Mouse (Mus musculus) kidney, embryonic 16.5 days (tissue): ENCODE measurements around the gene Spred1. TPM values are rescaled to one million over a fixed set of nuclear protein-coding genes. Genes with fewer than 3 reads are reported as not detected.
A peak's percentile ranks its signal among the peaks of the same experiment; 100 is the strongest.

Source experiments
- ATAC-seq: fragments of 200-750 bp; cut with Nextera tagmentation; 2 replicates; pipeline ENCODE4 v1.8.0; 2017; ENCODE audit warnings: moderate TSS enrichment; ENCODE audit not compliant: low FRiP score, low TSS enrichment
- H3K27ac ChIP-seq: fragments of 300-500 bp; sonication (generic); 2 replicates; pipeline ENCODE4 v1.5.1; 2014; ENCODE audit warnings: low read length
- H3K27me3 ChIP-seq: fragments of 300-500 bp; sonication (generic); 2 replicates; pipeline ENCODE4 v1.6.1; 2014; ENCODE audit warnings: low read length, control low read depth, mixed read lengths; ENCODE audit not compliant: insufficient read depth
- H3K36me3 ChIP-seq: fragments of 300-500 bp; sonication (generic); 2 replicates; pipeline ENCODE4 v1.6.1; 2014; ENCODE audit warnings: low read length, control low read depth, mixed read lengths; ENCODE audit not compliant: insufficient read depth
- H3K4me1 ChIP-seq: fragments of 300-500 bp; sonication (generic); 2 replicates; pipeline ENCODE4 v1.6.1; 2014; ENCODE audit warnings: low read length, control low read depth, mixed read lengths; ENCODE audit not compliant: insufficient read depth
- H3K4me2 ChIP-seq: fragments of 300-500 bp; sonication (generic); replicated peaks from 2 replicates; pipeline ENCODE4 v1.6.1; 2014; ENCODE audit warnings: low read depth, low read length
- H3K4me3 ChIP-seq: fragments of 300-500 bp; sonication (generic); 2 replicates; pipeline ENCODE4 v1.5.1; 2014; ENCODE audit warnings: mild to moderate bottlenecking, low read length
- H3K9ac ChIP-seq: fragments of 300-500 bp; sonication (generic); replicated peaks from 2 replicates; pipeline ENCODE4 v1.6.1; 2014; ENCODE audit warnings: low read length
- H3K9me3 ChIP-seq: fragments of 300-500 bp; sonication (generic); 2 replicates; pipeline ENCODE4 v1.6.1; 2016; ENCODE audit warnings: low read length, control low read depth
- WGBS: fragments of 180-500 bp; shearing (Covaris S2); extraction: QIAGEN DNeasy Blood & Tissue Kit; methylation state at CpG from one replicate; pipeline ENCODE4 v1.1.7; 2014; 5-methylcytosine and 5-hydroxymethylcytosine counted together
- polyA plus RNA-seq: library from polyadenylated mRNA; unstranded; fragments of >200 nt; fragmentation: Nextera tagmentation; extraction: Ambion mirVana; gene quantifications from 2 replicates; pipeline ENCODE4 v1.2.1, GENCODE M21; 2015

Gene Spred1
- polyA plus RNA-seq, 1 experiment from 2014 or later: 7.7 TPM

DNA sequence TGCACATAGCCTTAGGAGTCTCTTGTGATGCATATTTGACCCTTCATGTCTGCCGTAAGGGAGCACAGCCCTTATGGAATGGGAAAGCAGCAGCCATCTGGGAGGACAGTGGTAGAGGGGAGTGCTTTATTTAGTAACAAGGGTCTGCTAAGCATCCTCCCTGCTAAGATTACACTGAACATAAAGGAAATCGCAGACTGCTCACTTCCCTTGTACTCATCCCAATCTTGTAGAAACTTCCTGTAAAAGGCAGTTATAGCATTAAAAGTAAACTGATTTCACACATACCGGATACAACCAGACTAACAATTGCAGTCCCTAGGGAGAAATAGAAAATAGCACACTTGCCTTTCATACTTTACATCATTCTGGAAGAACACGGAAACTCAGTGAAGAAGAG is 7.4 kb upstream of the Spred1 start:
- H3K36me3 ChIP-seq: no peaks in the 10 kb centered on the region
- H3K4me1 ChIP-seq: peaks cover 16% of the 10 kb centered on the region
- H3K27ac ChIP-seq: peak overlapping the region; percentile 6
- no peak overlapping the region for H3K9ac ChIP-seq
- peak overlapping the region; percentile 16; the same call in 1 of the 2 replicates for H3K4me2 ChIP-seq
- H3K9me3 ChIP-seq: no peaks in the 10 kb centered on the region
- peak; percentile 74 for ATAC-seq
- H3K4me3 ChIP-seq: no peak overlapping the region
- no peaks in the 10 kb centered on the region for H3K27me3 ChIP-seq
- WGBS: 29% methylated on average over 4 of the region's 4 CpGs

GRCm38 (mm10) chr2:117118516-117118915 is 2.7 kb upstream of the Spred1 start:
- Histone ChIP-seq H3K9ac (no peak overlapping the region), H3K36me3 (no peaks in the 10 kb centered on the region), H3K4me3 (no peak overlapping the region), H3K27ac (no peak overlapping the region), H3K4me2 (no peak overlapping the region), H3K27me3 (no peaks in the 10 kb centered on the region), H3K9me3 (no peaks in the 10 kb centered on the region), H3K4me1 (peaks cover 18% of the 10 kb centered on the region)
- no peak for ATAC-seq
- WGBS: 57% methylated on average over 2 of the region's 2 CpGs

DNA sequence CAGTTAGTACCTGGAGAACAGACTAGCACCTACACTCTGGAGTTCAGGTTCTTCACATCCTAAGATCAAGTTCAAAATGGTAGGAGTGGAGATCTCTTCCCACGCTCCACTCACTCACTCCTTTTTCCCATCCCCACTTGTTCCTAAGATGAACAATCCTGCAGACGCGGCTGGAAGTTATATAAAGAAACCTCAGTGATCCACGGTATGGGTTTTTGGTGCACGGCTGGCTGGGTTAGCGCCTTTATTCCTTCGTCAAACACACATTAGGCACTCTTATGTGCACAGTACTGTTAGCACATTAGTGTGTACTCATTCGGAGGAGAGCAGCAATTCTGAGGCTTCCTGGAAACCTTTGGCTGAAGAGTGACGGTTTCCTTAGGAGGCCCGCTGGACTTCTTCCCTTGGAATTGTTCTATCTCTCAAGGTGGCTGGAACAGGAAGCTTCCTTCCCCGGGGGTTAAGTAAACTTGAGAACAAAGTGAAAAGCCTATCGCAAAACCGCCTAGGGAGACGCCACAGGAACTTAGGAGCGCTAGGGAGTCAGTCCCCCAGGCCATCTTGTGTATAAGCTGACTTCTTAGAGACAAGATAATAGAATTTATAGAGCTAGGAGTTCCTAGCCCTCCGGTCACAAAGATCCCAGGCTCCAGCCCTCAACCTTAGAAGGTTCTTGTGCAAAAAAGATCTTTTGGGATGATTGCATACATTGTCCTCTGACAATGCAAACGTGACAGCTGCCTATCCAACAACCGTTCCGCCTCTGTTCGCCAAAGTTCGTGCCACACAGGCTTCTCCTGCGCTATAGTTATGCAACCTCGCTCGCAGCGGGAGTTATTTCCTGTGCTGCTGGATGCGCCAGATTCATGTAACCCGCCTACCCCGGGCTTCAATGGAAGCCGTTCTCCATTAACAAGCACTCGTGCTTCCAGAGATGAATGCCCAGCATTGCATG is 1.6 kb upstream of the Spred1 start:
- WGBS: 5% methylated on average over 30 of the region's 30 CpGs
- Histone ChIP-seq H3K4me1 (peaks cover 14% of the 10 kb centered on the region), H3K27me3 (no peaks in the 10 kb centered on the region), H3K4me3 (peak overlapping the region; percentile 85), H3K4me2 (peak overlapping the region; percentile 63), H3K27ac (peak overlapping the region; percentile 100), H3K36me3 (no peaks in the 10 kb centered on the region), H3K9me3 (no peaks in the 10 kb centered on the region), H3K9ac (peak overlapping the region; percentile 99)
- ATAC-seq: peak; percentile 53; the same call in 1 of the 2 replicates

DNA sequence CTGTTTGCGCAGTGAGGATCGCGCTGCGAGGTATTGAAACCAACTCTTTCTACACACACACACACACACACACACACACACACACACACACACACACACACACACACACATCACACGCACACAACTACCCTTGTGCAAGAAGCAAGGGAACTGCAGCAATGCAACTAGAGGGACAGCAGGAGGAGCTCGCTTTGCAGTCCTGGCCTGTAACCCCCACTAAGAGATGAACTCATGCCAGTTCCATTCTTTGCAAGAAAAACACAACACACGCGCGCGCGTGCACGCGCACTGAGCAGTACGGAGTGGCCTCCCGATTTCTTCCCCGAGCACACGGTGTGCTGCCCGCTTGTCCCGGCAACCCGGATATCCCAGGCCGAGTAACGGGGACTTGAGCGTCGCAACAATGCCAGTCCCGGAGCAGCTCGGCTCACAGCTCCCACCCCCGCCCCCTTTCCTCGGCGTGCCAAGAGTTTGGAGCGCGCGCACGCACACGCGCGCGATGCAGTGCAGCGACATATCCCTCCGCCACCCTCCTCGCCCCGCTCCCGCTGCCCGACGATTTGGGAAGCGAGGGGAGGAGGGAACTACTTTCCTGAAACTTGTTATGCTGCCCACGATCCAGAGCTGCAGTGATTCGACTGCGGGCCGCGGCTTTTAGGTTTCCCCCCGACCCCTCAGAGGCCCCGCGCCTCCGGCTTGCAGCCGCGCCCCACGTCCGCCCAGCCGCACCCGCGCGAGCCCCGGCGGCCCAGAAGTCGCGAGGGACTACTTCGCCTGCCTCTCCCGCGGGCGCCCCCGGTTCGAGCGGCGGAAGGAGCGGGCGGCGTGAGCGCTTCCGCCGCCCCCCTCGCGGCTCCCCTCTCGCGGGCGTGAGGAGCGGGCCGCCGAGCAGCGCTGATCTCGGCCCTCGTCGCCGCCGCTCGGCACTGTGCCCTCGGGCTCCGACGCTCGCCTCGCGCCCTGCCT is 645 bp upstream of the Spred1 start:
- peak overlapping the region; percentile 63 for H3K4me2 ChIP-seq
- H3K27ac ChIP-seq: peak overlapping the region; percentile 100
- peak; percentile 85 for ATAC-seq
- H3K9ac ChIP-seq: peak overlapping the region; percentile 99
- peaks cover 15% of the 10 kb centered on the region for H3K4me1 ChIP-seq
- under 1% methylated on average over 87 of the region's 101 CpGs for WGBS
- no peaks in the 10 kb centered on the region for H3K9me3 ChIP-seq
- H3K4me3 ChIP-seq: peak overlapping the region; percentile 85
- no peaks in the 10 kb centered on the region for H3K36me3 ChIP-seq
- H3K27me3 ChIP-seq: no peaks in the 10 kb centered on the region

DNA sequence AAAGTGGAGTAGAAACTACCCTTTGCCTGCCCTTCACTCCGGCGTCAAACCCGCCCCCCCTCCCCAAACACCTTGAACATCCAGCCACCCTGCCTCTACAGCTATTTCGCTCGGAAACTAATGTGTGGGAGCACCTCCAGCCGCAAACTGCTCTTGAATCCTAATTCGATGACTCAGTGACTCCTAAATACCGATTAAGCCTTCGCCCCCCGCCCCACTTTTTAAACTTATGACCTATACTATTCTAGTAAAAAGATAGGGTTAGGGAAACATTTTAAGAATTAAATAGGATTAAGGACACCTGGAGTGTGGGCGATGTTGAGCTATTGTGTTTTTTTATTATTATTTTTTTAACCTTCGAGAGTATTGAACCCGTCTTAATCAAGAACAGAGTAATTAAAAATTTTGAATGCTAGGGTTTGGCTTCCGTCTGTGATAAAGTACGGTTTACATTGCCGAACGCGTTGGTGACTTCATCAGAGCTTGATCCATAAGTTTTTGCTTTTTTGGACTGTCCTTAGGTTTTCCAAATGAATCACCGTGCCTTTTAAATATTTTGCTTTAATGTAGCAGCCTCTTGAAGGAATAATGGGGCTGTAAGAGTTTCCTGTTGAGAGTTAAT is 921 bp downstream of the Spred1 start:
- Histone ChIP-seq H3K27me3 (no peaks in the 10 kb centered on the region), H3K36me3 (no peaks in the 10 kb centered on the region), H3K4me3 (peak overlapping the region; percentile 85), H3K4me1 (peaks cover 15% of the 10 kb centered on the region), H3K27ac (peak overlapping the region; percentile 100), H3K9me3 (no peaks in the 10 kb centered on the region), H3K9ac (peak overlapping the region; percentile 99), H3K4me2 (peak overlapping the region; percentile 63)
- ATAC-seq: no peak
- WGBS: under 1% methylated on average over 19 of the region's 19 CpGs

DNA sequence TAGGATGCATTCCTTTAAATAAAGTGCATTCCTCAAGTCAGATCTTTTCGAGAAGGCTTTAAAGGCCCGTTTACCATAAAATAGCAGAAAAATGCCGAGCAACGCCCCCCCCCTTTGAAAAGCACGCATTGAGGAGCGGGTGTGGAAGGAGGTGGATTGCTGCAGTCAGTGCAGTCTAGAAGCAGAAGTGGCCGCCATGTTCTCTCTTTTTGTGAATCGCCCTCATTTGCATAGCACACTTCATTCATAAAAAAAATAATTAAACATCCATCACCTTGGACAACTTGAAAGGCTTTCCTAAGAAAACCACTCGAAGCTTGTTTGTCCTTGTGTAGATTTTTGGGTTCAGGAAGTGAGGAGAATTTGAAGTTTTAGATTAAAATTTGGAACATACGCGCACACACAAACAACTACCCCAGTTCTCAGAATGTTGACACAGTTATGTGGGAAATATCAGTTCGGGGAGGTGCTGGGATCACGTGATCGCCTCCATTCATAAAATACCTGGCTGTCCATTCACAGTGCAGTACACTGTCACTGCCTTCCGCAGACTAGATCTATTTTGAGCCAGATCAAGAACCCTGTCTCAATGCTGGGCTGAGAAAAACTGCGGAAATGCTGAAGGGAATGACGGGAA is 1.6 kb downstream of the Spred1 start:
- Histone ChIP-seq H3K9me3 (no peaks in the 10 kb centered on the region), H3K9ac (peak overlapping the region; percentile 99), H3K27ac (peak overlapping the region; percentile 56; the same call in 1 of the 2 replicates), H3K4me1 (peaks cover 15% of the 10 kb centered on the region), H3K27me3 (no peaks in the 10 kb centered on the region), H3K4me3 (peak overlapping the region; percentile 85), H3K4me2 (peak overlapping the region; percentile 63), H3K36me3 (no peaks in the 10 kb centered on the region)
- ATAC-seq: 0 out of 2 replicates have a peak, but pooled peaks have one; percentile 10
- 2% methylated on average over 17 of the region's 17 CpGs for WGBS

DNA sequence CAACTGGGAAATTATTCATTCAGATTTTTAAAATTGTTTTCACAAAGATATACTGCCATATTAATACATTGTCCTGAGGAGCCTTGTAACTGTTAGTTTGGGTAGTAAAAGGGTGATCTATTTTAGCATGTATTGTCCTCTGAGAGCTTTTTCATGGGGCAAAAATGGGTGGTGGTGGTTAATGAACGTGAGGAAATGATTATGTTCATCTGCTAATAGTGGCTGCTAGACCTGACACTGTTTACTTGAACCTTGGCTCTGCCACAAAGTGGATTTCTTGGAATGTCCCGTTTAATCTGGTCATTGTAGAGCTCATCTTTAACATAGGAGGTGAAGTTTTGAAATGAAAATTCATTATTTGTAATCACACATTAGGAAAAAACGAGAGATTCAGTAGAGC is 2.5 kb downstream of the Spred1 start:
- Histone ChIP-seq H3K9ac (no peak overlapping the region), H3K4me2 (peak overlapping the region; percentile 63), H3K27ac (no peak overlapping the region), H3K4me1 (peaks cover 22% of the 10 kb centered on the region), H3K27me3 (no peaks in the 10 kb centered on the region), H3K36me3 (no peaks in the 10 kb centered on the region), H3K4me3 (peak overlapping the region; percentile 28), H3K9me3 (no peaks in the 10 kb centered on the region)
- no peak for ATAC-seq
- 24% methylated on average over 3 of the region's 3 CpGs for WGBS

- no peak for ATAC-seq
- no peak overlapping the region for H3K4me3 ChIP-seq
- 64% methylated on average over 2 of the region's 2 CpGs for WGBS
- no peak overlapping the region for H3K4me2 ChIP-seq
- H3K9ac ChIP-seq: no peak overlapping the region
- H3K9me3 ChIP-seq: no peaks in the 10 kb centered on the region
- peaks cover 21% of the 10 kb centered on the region for H3K4me1 ChIP-seq
- no peaks in the 10 kb centered on the region for H3K27me3 ChIP-seq
- H3K27ac ChIP-seq: no peak overlapping the region
- no peaks in the 10 kb centered on the region for H3K36me3 ChIP-seq
These were observed 3.7 kb downstream of the Spred1 start for GRCm38 (mm10) chr2:117124839-117125238.

DNA sequence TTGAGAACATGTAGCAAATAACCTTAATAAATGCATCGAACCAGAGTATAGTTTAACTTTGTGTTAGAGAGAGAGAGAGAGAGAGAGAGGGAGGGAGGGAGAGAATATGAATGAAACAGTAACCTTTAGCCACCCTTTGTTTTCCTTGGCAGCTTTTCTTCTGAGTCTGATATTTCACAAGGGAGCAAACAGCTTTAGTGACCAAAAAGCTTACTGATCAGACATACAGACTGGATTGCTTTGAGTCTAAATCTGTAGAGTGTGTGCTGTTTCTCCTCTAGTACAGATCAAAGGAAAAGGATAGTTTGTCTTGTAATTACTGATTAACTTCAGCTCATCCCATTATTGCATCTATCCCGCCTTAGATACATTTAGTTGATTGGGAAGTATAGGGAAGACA is 8.0 kb downstream of the Spred1 start:
- WGBS: 62% methylated on average over 2 of the region's 2 CpGs
- no peaks in the 10 kb centered on the region for H3K27me3 ChIP-seq
- no peak overlapping the region for H3K4me2 ChIP-seq
- no peak overlapping the region for H3K27ac ChIP-seq
- H3K4me3 ChIP-seq: no peak overlapping the region
- H3K9ac ChIP-seq: no peak overlapping the region
- H3K9me3 ChIP-seq: no peaks in the 10 kb centered on the region
- peaks cover 23% of the 10 kb centered on the region for H3K4me1 ChIP-seq
- no peaks in the 10 kb centered on the region for H3K36me3 ChIP-seq
- ATAC-seq: no peak
